In the genomic region with DNA sequence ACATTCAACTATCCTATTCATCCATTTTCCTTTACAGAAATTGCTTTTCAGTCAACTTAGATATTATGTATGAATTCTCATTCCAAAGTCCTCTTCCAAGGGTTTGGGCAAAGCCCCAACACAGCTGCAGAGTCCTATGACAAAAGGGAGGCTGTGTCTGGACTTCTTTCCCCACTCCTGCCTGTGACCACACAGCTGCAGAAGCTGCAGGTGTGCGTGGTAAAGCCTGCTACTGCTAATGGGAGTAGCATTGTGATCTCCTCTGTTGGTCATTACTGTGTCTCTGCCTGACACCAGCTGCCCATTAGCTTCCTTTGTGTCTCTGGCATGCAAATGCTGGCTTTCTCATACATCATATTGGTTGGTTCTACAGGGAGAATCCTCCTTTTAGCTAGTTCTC, we compare ENCODE assay signal across 16 mouse cellular contexts.
A peak's percentile ranks its signal among the peaks of the same experiment; 100 is the strongest.
DNase-seq lines count a peak whose midpoint lies in the region; ATAC-seq and TF ChIP-seq lines count a peak whose summit lies in the region.
"Had no signal": no experiment of that assay in that cellular context is flagged by ENCODE, and none has a peak within 500 bp of the region (broad histone marks: within the 10 kb centered on the region; RNA-seq: fewer than 3 reads in every experiment).

No protein-coding gene starts in this region.

- intact Hi-C loops in heart, postnatal 10 days (cut with DNase I), result no loop called here

- peak; percentile 68 for DNase-seq in heart, adult 11 months
- DNase-seq in heart, postnatal 10 days, result no peak
- DNase-seq in right cerebral cortex, adult 18-20 months, result peak; percentile 2
- DNase-seq in right cerebral cortex, adult 2 months (ENCODE audit: low spot score in 2 of 2), result no peak
- peak; percentile 21 for DNase-seq in hindbrain, postnatal 0 days (ENCODE audit: low spot score)
- DNase-seq in lung, postnatal 0 days (ENCODE audit: low spot score), result no peak
- DNase-seq: adrenal gland, adult 8-10 months; cerebellum, adult 11 months; kidney, postnatal 14 days; lung, postnatal 36 days had no signal

- TF ChIP-seq EP300 in lung, postnatal 0 days (IDR thresholded peaks at IDR 0.05), result no peak

- WGBS in hindbrain, postnatal 0 days, result 48% methylated on average over 1 of the region's 1 CpGs
- WGBS in lung, postnatal 0 days, result 48% methylated on average over 1 of the region's 1 CpGs

- H3K9me3 ChIP-seq in hindbrain, postnatal 0 days (ENCODE audit: low read length), result no peaks in the 10 kb centered on the region
- H3K9me3 ChIP-seq in lung, postnatal 0 days (ENCODE audit: low read length), result no peaks in the 10 kb centered on the region

- TF ChIP-seq CTCF in hindbrain, postnatal 0 days (IDR thresholded peaks at IDR 0.05; ENCODE audit: low read depth), result no peak
- no peak for TF ChIP-seq CTCF in lung, postnatal 0 days (IDR thresholded peaks at IDR 0.05)

- H3K9ac ChIP-seq in hindbrain, postnatal 0 days (replicated peaks; ENCODE audit: low read length), result no peak overlapping the region
- no peak overlapping the region for H3K9ac ChIP-seq in lung, postnatal 0 days (replicated peaks; ENCODE audit: low read depth)

- H3K27ac ChIP-seq in hindbrain, postnatal 0 days, result no peak overlapping the region
- no peak overlapping the region for H3K27ac ChIP-seq in lung, postnatal 0 days (ENCODE audit: low read length)
- H3K27ac ChIP-seq: stomach, postnatal 0 days had no signal

- no peak overlapping the region for H3K4me2 ChIP-seq in hindbrain, postnatal 0 days (ENCODE audit: low read depth, low read length)
- H3K4me2 ChIP-seq in lung, postnatal 0 days (replicated peaks; ENCODE audit: low read depth, low read length), result no peak overlapping the region
- H3K4me2 ChIP-seq: liver, embryonic 11.5 days had no signal

- ATAC-seq in hindbrain, postnatal 0 days, result peak; percentile 69; the same call in 1 of the 2 replicates
- no peak for ATAC-seq in lung, postnatal 0 days
- no peak for ATAC-seq in monocyte, adult 5-6 weeks (replicated peaks; ENCODE audit: insufficient number of reproducible peaks, low FRiP score, low TSS enrichment, poor library complexity, severe bottlenecking)
- ATAC-seq: CD4-positive, CD25-positive, alpha-beta regulatory T cell, adult 4 months; Patski had no signal

- H3K36me3 ChIP-seq in hindbrain, postnatal 0 days (ENCODE audit: insufficient read depth, low read length), result no peaks in the 10 kb centered on the region
- H3K36me3 ChIP-seq in lung, postnatal 0 days (ENCODE audit: insufficient read depth, low read length), result no peaks in the 10 kb centered on the region

- no peaks in the 10 kb centered on the region for H3K27me3 ChIP-seq in hindbrain, postnatal 0 days (ENCODE audit: insufficient read depth, low read length)
- H3K27me3 ChIP-seq in lung, postnatal 0 days (replicated peaks; ENCODE audit: insufficient read depth, low read length), result no peaks in the 10 kb centered on the region

- no peak overlapping the region for H3K4me3 ChIP-seq in hindbrain, postnatal 0 days (ENCODE audit: low read length)
- no peak overlapping the region for H3K4me3 ChIP-seq in lung, postnatal 0 days (ENCODE audit: low read depth, low read length)
- H3K4me3 ChIP-seq: myocyte had no signal

- no peaks in the 10 kb centered on the region for H3K4me1 ChIP-seq in hindbrain, postnatal 0 days (ENCODE audit: insufficient read depth, low read length)
- no peaks in the 10 kb centered on the region for H3K4me1 ChIP-seq in lung, postnatal 0 days (ENCODE audit: insufficient read depth, low read depth, low read length)

Comparison
In these comparisons a context has a peak if more than half of its experiments do, and no peak if none do; other contexts are left out.
1. DNase-seq: peak in heart, adult 11 months (single experiment), right cerebral cortex, adult 18-20 months (single experiment) and hindbrain, postnatal 0 days (single experiment); none in heart, postnatal 10 days (0 of 2), right cerebral cortex, adult 2 months (0 of 2) and lung, postnatal 0 days (single experiment).